Comparison of ENCODE assay signal across 15 mouse cellular contexts in the genomic region with DNA sequence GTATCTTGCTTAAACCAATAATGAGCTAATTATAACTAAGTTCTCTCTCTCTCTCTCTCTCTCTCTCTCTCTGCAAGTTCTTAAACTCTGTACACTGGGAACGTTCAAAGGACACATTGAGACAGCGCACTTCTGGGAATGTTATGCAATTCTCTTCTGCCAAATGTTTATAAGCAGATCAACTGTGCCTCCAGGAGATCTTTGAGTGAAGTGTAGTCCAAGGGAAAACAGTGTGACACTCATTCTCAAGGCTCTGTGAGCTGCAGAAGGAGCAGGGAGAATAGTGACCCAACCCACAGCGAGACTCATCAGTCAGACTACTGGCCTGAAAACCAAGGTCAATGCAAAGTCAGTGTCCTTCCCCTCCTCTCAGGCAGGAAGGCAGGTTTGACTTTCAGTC.
DNase-seq lines count a peak whose midpoint lies in the region; ATAC-seq and TF ChIP-seq lines count a peak whose summit lies in the region.
"Had no signal": no experiment of that assay in that cellular context is flagged by ENCODE, and none has a peak within 500 bp of the region (broad histone marks: within the 10 kb centered on the region; RNA-seq: fewer than 3 reads in every experiment).

No protein-coding gene starts in this region.

- no peak overlapping the region for H3K9ac ChIP-seq in kidney, embryonic 16.5 days (replicated peaks; ENCODE audit: low read length)
- H3K9ac ChIP-seq: embryonic facial prominence, embryonic 12.5 days; forebrain, embryonic 12.5 days; hindbrain, embryonic 15.5 days; limb, embryonic 15.5 days; neural tube, embryonic 15.5 days had no signal

- H3K27ac ChIP-seq in kidney, embryonic 16.5 days (ENCODE audit: low read length): no peak overlapping the region
- H3K27ac ChIP-seq: embryonic facial prominence, embryonic 12.5 days; forebrain, embryonic 12.5 days; hindbrain, embryonic 15.5 days; limb, embryonic 15.5 days; neural tube, embryonic 15.5 days had no signal

- no peaks in the 10 kb centered on the region for H3K36me3 ChIP-seq in kidney, embryonic 16.5 days (ENCODE audit: insufficient read depth, low read length)
- H3K36me3 ChIP-seq: embryonic facial prominence, embryonic 12.5 days; forebrain, embryonic 12.5 days; hindbrain, embryonic 15.5 days; limb, embryonic 15.5 days; neural tube, embryonic 15.5 days had no signal

- no peak for ATAC-seq in kidney, embryonic 16.5 days (ENCODE audit: low FRiP score, low TSS enrichment)

- H3K4me1 ChIP-seq in kidney, embryonic 16.5 days (ENCODE audit: insufficient read depth, low read length): no peaks in the 10 kb centered on the region
- peaks cover 3% of the 10 kb centered on the region for H3K4me1 ChIP-seq in lung, adult 2 months (ENCODE audit: control insufficient read depth, insufficient read depth, low read length)
- H3K4me1 ChIP-seq: embryonic facial prominence, embryonic 12.5 days; hindbrain, embryonic 15.5 days; limb, embryonic 15.5 days had no signal

- WGBS in kidney, embryonic 16.5 days: 85% methylated on average over 3 of the region's 3 CpGs
- WGBS in lung, adult 2 months: 56% methylated on average over 3 of the region's 3 CpGs

- no peak overlapping the region for H3K4me2 ChIP-seq in kidney, embryonic 16.5 days (replicated peaks; ENCODE audit: low read depth, low read length)
- H3K4me2 ChIP-seq: embryonic facial prominence, embryonic 12.5 days; forebrain, embryonic 12.5 days; hindbrain, embryonic 15.5 days; limb, embryonic 15.5 days; neural tube, embryonic 15.5 days had no signal

- no peak overlapping the region for H3K4me3 ChIP-seq in kidney, embryonic 16.5 days (ENCODE audit: low read length)
- H3K4me3 ChIP-seq in lung, adult 2 months (replicated peaks; ENCODE audit: extremely low read depth, low read depth, low read length): no peak overlapping the region
- H3K4me3 ChIP-seq: embryonic facial prominence, embryonic 12.5 days; forebrain, embryonic 12.5 days; hindbrain, embryonic 15.5 days; limb, embryonic 15.5 days; neural tube, embryonic 15.5 days had no signal

- H3K9me3 ChIP-seq in kidney, embryonic 16.5 days (ENCODE audit: low read length): no peaks in the 10 kb centered on the region
- H3K9me3 ChIP-seq: embryonic facial prominence, embryonic 12.5 days; forebrain, embryonic 12.5 days; hindbrain, embryonic 15.5 days; limb, embryonic 15.5 days; neural tube, embryonic 15.5 days had no signal

- TF ChIP-seq CTCF in lung, adult 2 months (IDR thresholded peaks at IDR 0.05; ENCODE audit: insufficient read depth, low read length): no peak

- TF ChIP-seq POLR2A in lung, adult 2 months (IDR thresholded peaks at IDR 0.05; ENCODE audit: borderline replicate concordance, extremely low read depth, low read depth, low read length): no peak

- H3K27me3 ChIP-seq in kidney, embryonic 16.5 days (ENCODE audit: insufficient read depth, low read length): no peaks in the 10 kb centered on the region
- H3K27me3 ChIP-seq: embryonic facial prominence, embryonic 12.5 days; forebrain, embryonic 12.5 days; hindbrain, embryonic 15.5 days; limb, embryonic 15.5 days; neural tube, embryonic 15.5 days had no signal

- peak; percentile 33 for DNase-seq in kidney, adult 18-20 months
- DNase-seq in lung, postnatal 36 days: peak; percentile 35
- no peak for DNase-seq in lung, adult 2 months
- DNase-seq in gonadal fat pad, adult 2 months (ENCODE audit: low read depth): peak; percentile 97
- no peak for DNase-seq in MN1 (ENCODE audit: low spot score)
- DNase-seq in frontal cortex, postnatal 25 days (ENCODE audit: low spot score in 2 of 2): no peak
- DNase-seq: cerebellum, adult 11-12 months; heart, postnatal 10 days; right cerebral cortex, adult 18-20 months had no signal

Comparison
In these comparisons a context has a peak if more than half of its experiments do, and no peak if none do; other contexts are left out.
1. DNase-seq: peak in kidney, adult 18-20 months (single experiment), lung, postnatal 36 days (single experiment) and gonadal fat pad, adult 2 months (single experiment); none in lung, adult 2 months (single experiment), MN1 (single experiment) and frontal cortex, postnatal 25 days (0 of 2).